Mouse (Mus musculus): ENCODE data around the gene Ndufaf3. TPM values are rescaled to one million over a fixed set of nuclear protein-coding genes. Genes with fewer than 3 reads are reported as not detected.

The Ndufaf3 gene
- polyA plus RNA-seq, 1 experiment: 23.0 TPM

- WGBS: under 1% methylated on average over 13 of the region's 13 CpGs
- no peak for TF ChIP-seq CTCF (IDR thresholded peaks at IDR 0.05; ENCODE audit: control insufficient read depth, insufficient read depth, low read length)
- TF ChIP-seq POLR2A (IDR thresholded peaks at IDR 0.05; ENCODE audit: borderline replicate concordance, control insufficient read depth, low read depth, low read length): no peak
- Histone ChIP-seq H3K4me1 (ENCODE audit: control insufficient read depth, insufficient read depth, low read length) (no peaks in the 10 kb centered on the region), H3K27ac (ENCODE audit: control insufficient read depth, insufficient read depth, low read depth, low read length, poor library complexity) (peak overlapping the region; percentile 91), H3K4me3 (replicated peaks; ENCODE audit: control insufficient read depth, low read depth, low read length) (peak overlapping the region; percentile 74)
These were observed 49.3 kb downstream of the Ndufaf3 start for GRCm38 (mm10) chr9:108517931-108518332.

- peak overlapping the region; percentile 99 for H3K27ac ChIP-seq (ENCODE audit: control insufficient read depth, insufficient read depth, low read depth, low read length, poor library complexity)
- TF ChIP-seq POLR2A (IDR thresholded peaks at IDR 0.05; ENCODE audit: borderline replicate concordance, control insufficient read depth, low read depth, low read length): no peak
- TF ChIP-seq CTCF (IDR thresholded peaks at IDR 0.05; ENCODE audit: control insufficient read depth, insufficient read depth, low read length): no peak
- H3K4me3 ChIP-seq (replicated peaks; ENCODE audit: control insufficient read depth, low read depth, low read length): peak overlapping the region; percentile 74
- H3K4me1 ChIP-seq (ENCODE audit: control insufficient read depth, insufficient read depth, low read length): no peaks in the 10 kb centered on the region
- 1% methylated on average over 83 of the region's 95 CpGs for WGBS
These were observed 49.8 kb downstream of the Ndufaf3 start for GRCm38 (mm10) chr9:108517253-108517930.

GRCm38 (mm10) chr9:108516380-108517251 lies 50.6 kb downstream of the Ndufaf3 start, which contains the start of gene Qrich1:
Qrich1 (plus strand) TSS chr9:108516806.
- TF ChIP-seq CTCF (IDR thresholded peaks at IDR 0.05; ENCODE audit: control insufficient read depth, insufficient read depth, low read length): 0 out of 2 replicates have a peak, but pooled peaks have one; percentile 0
- peak; percentile 97; the same call in 1 of the 2 replicates for TF ChIP-seq POLR2A (IDR thresholded peaks at IDR 0.05; ENCODE audit: borderline replicate concordance, control insufficient read depth, low read depth, low read length)
- H3K4me3 ChIP-seq (replicated peaks; ENCODE audit: control insufficient read depth, low read depth, low read length): peak within 1 kb of the TSS; percentile 74
- peak within 1 kb of the TSS; percentile 99 for H3K27ac ChIP-seq (ENCODE audit: control insufficient read depth, insufficient read depth, low read depth, low read length, poor library complexity)
- 2% methylated on average over 55 of the region's 55 CpGs for WGBS
- H3K4me1 ChIP-seq (ENCODE audit: control insufficient read depth, insufficient read depth, low read length): no peaks in the 10 kb centered on the region

Other genes starting within 250 kb of the Ndufaf3 start
- gene Gpx1, start 228.5 kb downstream of the Ndufaf3 start, polyA plus RNA-seq (2011; ENCODE audit: insufficient read depth, insufficient read length, low replicate concordance, missing spikeins): 1,398 and 2,156 TPM in 2 replicates
- 102 and 256 TPM in 2 replicates for gene Usp4, start 219.6 kb downstream of the Ndufaf3 start, polyA plus RNA-seq (2011; ENCODE audit: insufficient read depth, insufficient read length, low replicate concordance, missing spikeins)
- gene 1700102P08Rik, start 174.6 kb downstream of the Ndufaf3 start, polyA plus RNA-seq (2011; ENCODE audit: insufficient read depth, insufficient read length, low replicate concordance, missing spikeins): 3.9 TPM in 1 of 2 replicates, not detected in the other
- gene Ccdc36, start 138.9 kb downstream of the Ndufaf3 start, polyA plus RNA-seq (2011; ENCODE audit: insufficient read depth, insufficient read length, low replicate concordance, missing spikeins): 0.34 and 0.87 TPM in 2 replicates
- not detected in 2 replicates for gene BC048562, start 131.0 kb downstream of the Ndufaf3 start, polyA plus RNA-seq (2011; ENCODE audit: insufficient read depth, insufficient read length, low replicate concordance, missing spikeins)
- gene Ccdc71, start 106.9 kb downstream of the Ndufaf3 start, polyA plus RNA-seq (2011; ENCODE audit: insufficient read depth, insufficient read length, low replicate concordance, missing spikeins): 5.1 and 12.3 TPM in 2 replicates
- gene Klhdc8b, start 105.9 kb downstream of the Ndufaf3 start, polyA plus RNA-seq (2011; ENCODE audit: insufficient read depth, insufficient read length, low replicate concordance, missing spikeins): 8.1 and 18.3 TPM in 2 replicates
- 3.8 and 9.0 TPM in 2 replicates for gene Lamb2, start 87.7 kb downstream of the Ndufaf3 start, polyA plus RNA-seq (2011; ENCODE audit: insufficient read depth, insufficient read length, low replicate concordance, missing spikeins)
- gene Usp19, start 76.8 kb downstream of the Ndufaf3 start, polyA plus RNA-seq (2011; ENCODE audit: insufficient read depth, insufficient read length, low replicate concordance, missing spikeins): 42.0 and 94.4 TPM in 2 replicates
- gene Qars, start 59.7 kb downstream of the Ndufaf3 start, polyA plus RNA-seq (2011; ENCODE audit: insufficient read depth, insufficient read length, low replicate concordance, missing spikeins): 76.9 and 170 TPM in 2 replicates
- 29.4 and 50.5 TPM in 2 replicates for gene Qrich1, start 50.6 kb downstream of the Ndufaf3 start, polyA plus RNA-seq (2011; ENCODE audit: insufficient read depth, insufficient read length, low replicate concordance, missing spikeins)
- gene Impdh2, start 7.1 kb downstream of the Ndufaf3 start, polyA plus RNA-seq (2011; ENCODE audit: insufficient read depth, insufficient read length, low replicate concordance, missing spikeins): 56.2 and 207 TPM in 2 replicates
- 44.0 and 105 TPM in 2 replicates for gene Dalrd3, start 2.5 kb upstream of the Ndufaf3 start, polyA plus RNA-seq (2011; ENCODE audit: insufficient read depth, insufficient read length, low replicate concordance, missing spikeins)
- 5.8 and 7.9 TPM in 2 replicates for gene Wdr6, start 11.3 kb upstream of the Ndufaf3 start, polyA plus RNA-seq (2011; ENCODE audit: insufficient read depth, insufficient read length, low replicate concordance, missing spikeins)
- 1.4 TPM in 1 of 2 replicates, not detected in the other for gene P4htm, start 30.2 kb upstream of the Ndufaf3 start, polyA plus RNA-seq (2011; ENCODE audit: insufficient read depth, insufficient read length, low replicate concordance, missing spikeins)
- gene Arih2, start 82.0 kb upstream of the Ndufaf3 start, polyA plus RNA-seq (2011; ENCODE audit: insufficient read depth, insufficient read length, low replicate concordance, missing spikeins): 28.5 and 29.4 TPM in 2 replicates
- gene Slc25a20, start 94.7 kb upstream of the Ndufaf3 start, polyA plus RNA-seq (2011; ENCODE audit: insufficient read depth, insufficient read length, low replicate concordance, missing spikeins): 8.4 and 13.7 TPM in 2 replicates
- 3.8 and 10.6 TPM in 2 replicates for gene Prkar2a, start 121.9 kb upstream of the Ndufaf3 start, polyA plus RNA-seq (2011; ENCODE audit: insufficient read depth, insufficient read length, low replicate concordance, missing spikeins)
- 28.0 and 37.3 TPM in 2 replicates for gene Ip6k2, start 216.4 kb upstream of the Ndufaf3 start, polyA plus RNA-seq (2011; ENCODE audit: insufficient read depth, insufficient read length, low replicate concordance, missing spikeins)
- 10.0 and 13.4 TPM in 2 replicates for gene Nckipsd, start 240.9 kb upstream of the Ndufaf3 start, polyA plus RNA-seq (2011; ENCODE audit: insufficient read depth, insufficient read length, low replicate concordance, missing spikeins)